Mouse (Mus musculus): ENCODE measurements at regions not wholly inside any gene's neighbourhood (a gene's known extent, or its start where the extent isn't known, plus 50 kb on each side); places are given as distances from the start of the nearest gene placed in this dataset.

- no peak for ATAC-seq (ENCODE audit: low read depth)
- Histone ChIP-seq H3K4me3 (no peak overlapping the region), H3K27ac (replicated peaks) (no peak overlapping the region), H3K4me1 (replicated peaks) (no peaks in the 10 kb centered on the region), H3K4me2 (no peak overlapping the region), H3K36me3 (no peaks in the 10 kb centered on the region), H3K9me3 (no peaks in the 10 kb centered on the region), H3K9ac (no peak overlapping the region), H3K27me3 (no peaks in the 10 kb centered on the region)
- WGBS: 38% methylated on average over 2 of the region's 2 CpGs
Observed at GRCm38 (mm10) chr4:97132650-97133049, 50.3 kb downstream of the Gm10192 start.

- no peak for ATAC-seq (ENCODE audit: low read depth)
- Histone ChIP-seq H3K27me3 (no peaks in the 10 kb centered on the region), H3K36me3 (no peaks in the 10 kb centered on the region), H3K9me3 (no peaks in the 10 kb centered on the region), H3K4me2 (no peak overlapping the region), H3K9ac (no peak overlapping the region), H3K4me3 (no peak overlapping the region), H3K27ac (replicated peaks) (no peak overlapping the region), H3K4me1 (replicated peaks) (no peaks in the 10 kb centered on the region)
- 55% methylated on average over 4 of the region's 4 CpGs for WGBS
Observed at GRCm38 (mm10) chr4:97127780-97128179, 55.2 kb downstream of the Gm10192 start.

- WGBS: 58% methylated on average over 1 of the region's 1 CpGs
- Histone ChIP-seq H3K36me3 (no peaks in the 10 kb centered on the region), H3K4me3 (no peak overlapping the region), H3K9me3 (no peaks in the 10 kb centered on the region), H3K9ac (no peak overlapping the region), H3K4me1 (replicated peaks) (0 out of 2 replicates have a peak, but pooled peaks cover 4% of the 10 kb centered on the region), H3K4me2 (no peak overlapping the region), H3K27me3 (no peaks in the 10 kb centered on the region), H3K27ac (replicated peaks) (no peak overlapping the region)
- no peak for ATAC-seq (ENCODE audit: low read depth)
Observed at GRCm38 (mm10) chr4:97123861-97124260, 59.1 kb downstream of the Gm10192 start.

- WGBS: 88% methylated on average over 2 of the region's 2 CpGs
- Histone ChIP-seq H3K4me1 (replicated peaks) (0 out of 2 replicates have a peak, but pooled peaks cover 4% of the 10 kb centered on the region), H3K36me3 (no peaks in the 10 kb centered on the region), H3K9ac (no peak overlapping the region), H3K27me3 (no peaks in the 10 kb centered on the region), H3K9me3 (no peaks in the 10 kb centered on the region), H3K27ac (replicated peaks) (no peak overlapping the region), H3K4me2 (no peak overlapping the region), H3K4me3 (no peak overlapping the region)
- no peak for ATAC-seq (ENCODE audit: low read depth)
Observed at GRCm38 (mm10) chr4:97121952-97122351, 61.0 kb downstream of the Gm10192 start.

- Histone ChIP-seq H3K36me3 (no peaks in the 10 kb centered on the region), H3K9me3 (no peaks in the 10 kb centered on the region), H3K27me3 (no peaks in the 10 kb centered on the region), H3K4me2 (no peak overlapping the region), H3K9ac (no peak overlapping the region), H3K4me3 (no peak overlapping the region), H3K4me1 (replicated peaks) (0 out of 2 replicates have a peak, but pooled peaks cover 4% of the 10 kb centered on the region), H3K27ac (replicated peaks) (no peak overlapping the region)
- 88% methylated on average over 2 of the region's 2 CpGs for WGBS
- ATAC-seq (ENCODE audit: low read depth): no peak
Observed at GRCm38 (mm10) chr4:97119459-97119858, 63.5 kb downstream of the Gm10192 start.

GRCm38 (mm10) chr4:97117016-97117415, 66.0 kb downstream of the Gm10192 start:
- no peaks in the 10 kb centered on the region for H3K36me3 ChIP-seq
- no peaks in the 10 kb centered on the region for H3K27me3 ChIP-seq
- 85% methylated on average over 1 of the region's 1 CpGs for WGBS
- no peak overlapping the region for H3K27ac ChIP-seq (replicated peaks)
- no peak overlapping the region for H3K4me3 ChIP-seq
- H3K9ac ChIP-seq: no peak overlapping the region
- H3K9me3 ChIP-seq: no peaks in the 10 kb centered on the region
- no peak overlapping the region for H3K4me2 ChIP-seq
- 0 out of 2 replicates have a peak, but pooled peaks cover 4% of the 10 kb centered on the region for H3K4me1 ChIP-seq (replicated peaks)
- no peak for ATAC-seq (ENCODE audit: low read depth)

- 85% methylated on average over 1 of the region's 1 CpGs for WGBS
- Histone ChIP-seq H3K36me3 (no peaks in the 10 kb centered on the region), H3K9me3 (no peaks in the 10 kb centered on the region), H3K9ac (no peak overlapping the region), H3K27me3 (no peaks in the 10 kb centered on the region), H3K27ac (replicated peaks) (no peak overlapping the region), H3K4me3 (no peak overlapping the region), H3K4me2 (no peak overlapping the region), H3K4me1 (replicated peaks) (no peaks in the 10 kb centered on the region)
- no peak for ATAC-seq (ENCODE audit: low read depth)
Observed at GRCm38 (mm10) chr4:97102752-97103052, 80.3 kb downstream of the Gm10192 start.

- Histone ChIP-seq H3K27ac (replicated peaks) (no peak overlapping the region), H3K9me3 (no peaks in the 10 kb centered on the region), H3K27me3 (no peaks in the 10 kb centered on the region), H3K36me3 (no peaks in the 10 kb centered on the region), H3K9ac (no peak overlapping the region), H3K4me2 (no peak overlapping the region), H3K4me1 (replicated peaks) (no peaks in the 10 kb centered on the region), H3K4me3 (no peak overlapping the region)
- no peak for ATAC-seq (ENCODE audit: low read depth)
Observed at GRCm38 (mm10) chr4:97101911-97102751, 80.8 kb downstream of the Gm10192 start.

GRCm38 (mm10) chr4:97099721-97100120, 83.2 kb downstream of the Gm10192 start:
- no peaks in the 10 kb centered on the region for H3K27me3 ChIP-seq
- H3K27ac ChIP-seq (replicated peaks): no peak overlapping the region
- H3K9ac ChIP-seq: no peak overlapping the region
- no peaks in the 10 kb centered on the region for H3K4me1 ChIP-seq (replicated peaks)
- no peak overlapping the region for H3K4me3 ChIP-seq
- 78% methylated on average over 3 of the region's 3 CpGs for WGBS
- no peaks in the 10 kb centered on the region for H3K9me3 ChIP-seq
- no peak for ATAC-seq (ENCODE audit: low read depth)
- no peak overlapping the region for H3K4me2 ChIP-seq
- no peaks in the 10 kb centered on the region for H3K36me3 ChIP-seq

GRCm38 (mm10) chr4:97093576-97093975, 89.4 kb downstream of the Gm10192 start:
- ATAC-seq (ENCODE audit: low read depth): no peak
- Histone ChIP-seq H3K4me1 (replicated peaks) (no peaks in the 10 kb centered on the region), H3K4me2 (no peak overlapping the region), H3K27me3 (no peaks in the 10 kb centered on the region), H3K36me3 (no peaks in the 10 kb centered on the region), H3K27ac (replicated peaks) (no peak overlapping the region), H3K9ac (no peak overlapping the region), H3K4me3 (no peak overlapping the region), H3K9me3 (no peaks in the 10 kb centered on the region)
- WGBS: 82% methylated on average over 3 of the region's 3 CpGs

GRCm38 (mm10) chr4:97050735-97051134, 132.2 kb downstream of the Gm10192 start:
- Histone ChIP-seq H3K27me3 (no peaks in the 10 kb centered on the region), H3K9ac (no peak overlapping the region), H3K4me2 (no peak overlapping the region), H3K4me3 (no peak overlapping the region), H3K27ac (replicated peaks) (no peak overlapping the region), H3K9me3 (no peaks in the 10 kb centered on the region), H3K4me1 (replicated peaks) (no peaks in the 10 kb centered on the region; the same call in 1 of the 2 replicates), H3K36me3 (no peaks in the 10 kb centered on the region)
- 60% methylated on average over 6 of the region's 6 CpGs for WGBS
- no peak for ATAC-seq (ENCODE audit: low read depth)

GRCm38 (mm10) chr4:97049045-97049674, 133.8 kb downstream of the Gm10192 start:
- Histone ChIP-seq H3K27ac (replicated peaks) (no peak overlapping the region; the same call in 1 of the 2 replicates), H3K4me3 (no peak overlapping the region), H3K9ac (no peak overlapping the region), H3K9me3 (no peaks in the 10 kb centered on the region), H3K4me1 (replicated peaks) (no peaks in the 10 kb centered on the region; the same call in 1 of the 2 replicates), H3K36me3 (no peaks in the 10 kb centered on the region), H3K27me3 (no peaks in the 10 kb centered on the region), H3K4me2 (no peak overlapping the region)
- peak; percentile 47; the same call in 1 of the 2 replicates for ATAC-seq (ENCODE audit: low read depth)
- WGBS: 33% methylated on average over 4 of the region's 4 CpGs

All from neural tube, embryonic 13.5 days (tissue).